Mouse (Mus musculus) lung, postnatal 10 days (tissue): ENCODE results near the gene Lrrc45.

Source experiments
- DNase-seq: peaks from one replicate; pipeline ENCODE4 v3.0.0; 2021

Lrrc45 gene

DNA sequence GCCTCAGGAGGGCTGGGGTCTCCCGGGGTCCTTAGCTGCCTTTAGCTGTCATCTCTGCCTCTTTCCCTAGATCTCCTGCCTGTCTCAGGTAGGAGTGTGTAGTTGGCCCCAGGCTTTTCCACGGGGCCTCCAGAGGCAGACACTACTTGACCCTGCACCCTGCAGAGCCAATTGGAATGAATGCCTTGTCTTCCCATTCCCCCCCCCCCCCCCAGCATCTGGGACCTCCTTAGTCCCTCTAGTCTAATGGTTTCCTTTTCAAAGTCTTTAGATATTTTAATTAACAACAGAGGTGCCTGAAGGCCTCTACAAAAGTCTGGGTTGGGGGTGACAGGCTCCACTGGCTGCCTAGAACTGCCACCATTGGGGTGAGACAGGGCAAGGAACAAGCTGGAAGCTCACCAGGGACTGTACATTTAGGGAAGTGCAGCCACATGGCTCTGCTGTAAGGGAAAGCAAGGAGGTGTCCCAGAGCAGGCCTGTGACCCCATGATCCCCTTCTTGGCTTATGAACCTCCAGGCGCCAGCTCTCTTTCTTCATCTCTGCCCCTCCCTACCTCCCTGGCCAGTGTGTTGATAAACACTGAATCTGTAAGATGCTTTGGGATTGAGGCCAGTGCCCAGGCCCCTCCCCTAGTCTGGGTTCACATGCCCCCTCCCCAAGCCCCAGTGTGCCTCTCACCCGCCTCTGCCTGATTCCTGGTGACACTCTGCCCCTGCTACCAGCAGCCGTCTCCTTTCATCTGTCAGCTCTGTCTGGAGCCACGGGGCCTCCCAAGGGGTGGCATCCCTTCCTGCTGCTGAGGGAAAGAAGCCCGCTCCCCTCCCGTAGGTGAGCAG, 9.0 kb upstream of the Lrrc45 start:
- peak; percentile 82 for DNase-seq

- no peak for DNase-seq
Observed at GRCm38 (mm10) chr11:120706120-120706519, 7.6 kb upstream of the Lrrc45 start.

- no peak for DNase-seq
Observed at GRCm38 (mm10) chr11:120707225-120707624, 6.5 kb upstream of the Lrrc45 start.

- no peak for DNase-seq
Observed at GRCm38 (mm10) chr11:120707969-120708368, 5.8 kb upstream of the Lrrc45 start.

- DNase-seq: peak; percentile 30
Observed at GRCm38 (mm10) chr11:120709551-120709950, 4.2 kb upstream of the Lrrc45 start.

- DNase-seq: no peak
Observed at GRCm38 (mm10) chr11:120710672-120711071, 3.1 kb upstream of the Lrrc45 start.

- DNase-seq: no peak
Observed at GRCm38 (mm10) chr11:120711980-120712604, 1.6 kb upstream of the Lrrc45 start.

- peak; percentile 49 for DNase-seq
Observed at GRCm38 (mm10) chr11:120712771-120713568, 755 bp upstream of the Lrrc45 start.

DNA sequence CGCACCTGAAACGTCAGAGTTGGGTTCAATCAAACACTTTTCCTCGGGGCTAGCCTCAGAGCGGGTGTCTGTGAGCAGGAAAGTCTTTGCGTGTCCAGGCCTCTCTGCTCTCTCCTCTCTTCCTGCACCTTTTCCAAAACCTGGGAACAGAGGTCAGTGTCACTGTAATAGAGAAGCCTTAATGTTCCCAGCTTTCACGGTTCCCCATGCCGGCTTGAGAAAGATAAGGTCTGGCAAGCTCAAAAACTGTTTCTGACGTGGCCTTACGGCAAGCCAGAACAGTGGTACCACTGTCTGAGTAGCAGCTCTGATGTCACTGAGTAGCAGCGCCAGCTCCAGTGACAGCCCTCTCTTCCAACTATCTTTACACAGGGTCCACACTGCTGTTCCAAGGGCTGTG, 821 bp downstream of the Lrrc45 start:
- no peak for DNase-seq

GRCm38 (mm10) chr11:120715131-120715530, 1.4 kb downstream of the Lrrc45 start:
- no peak for DNase-seq

GRCm38 (mm10) chr11:120719242-120719641, 5.5 kb downstream of the Lrrc45 start:
- DNase-seq: no peak

DNA sequence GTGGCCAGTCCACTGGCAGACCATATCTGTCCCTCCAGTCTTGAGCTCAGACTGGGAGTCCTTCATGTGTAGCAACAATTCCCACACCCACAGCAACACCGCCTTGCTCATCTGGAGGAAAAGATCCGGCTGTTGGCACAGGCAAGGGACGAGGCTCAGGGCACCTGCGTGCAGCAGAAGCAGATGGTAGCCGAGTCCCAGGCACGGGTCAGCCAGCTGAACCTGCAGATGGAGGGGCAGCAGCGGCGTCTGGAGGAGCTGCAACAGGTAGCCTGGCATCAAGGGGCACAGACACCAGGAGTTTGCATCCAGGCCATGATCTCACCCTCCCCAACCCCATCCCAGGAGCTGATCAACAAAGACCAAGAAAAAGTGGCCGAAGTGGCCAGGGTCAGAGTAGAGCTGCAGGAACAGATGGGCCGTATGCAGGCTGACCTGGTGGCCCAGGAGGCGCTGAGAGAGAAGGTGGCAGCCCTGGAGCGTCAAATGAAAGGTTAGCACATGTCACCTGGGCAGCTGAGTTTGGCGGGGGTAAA, 6.2 kb downstream of the Lrrc45 start:
- DNase-seq: no peak

- peak; percentile 96 for DNase-seq
Observed at GRCm38 (mm10) chr11:120720450-120720849, 6.7 kb downstream of the Lrrc45 start.

DNA sequence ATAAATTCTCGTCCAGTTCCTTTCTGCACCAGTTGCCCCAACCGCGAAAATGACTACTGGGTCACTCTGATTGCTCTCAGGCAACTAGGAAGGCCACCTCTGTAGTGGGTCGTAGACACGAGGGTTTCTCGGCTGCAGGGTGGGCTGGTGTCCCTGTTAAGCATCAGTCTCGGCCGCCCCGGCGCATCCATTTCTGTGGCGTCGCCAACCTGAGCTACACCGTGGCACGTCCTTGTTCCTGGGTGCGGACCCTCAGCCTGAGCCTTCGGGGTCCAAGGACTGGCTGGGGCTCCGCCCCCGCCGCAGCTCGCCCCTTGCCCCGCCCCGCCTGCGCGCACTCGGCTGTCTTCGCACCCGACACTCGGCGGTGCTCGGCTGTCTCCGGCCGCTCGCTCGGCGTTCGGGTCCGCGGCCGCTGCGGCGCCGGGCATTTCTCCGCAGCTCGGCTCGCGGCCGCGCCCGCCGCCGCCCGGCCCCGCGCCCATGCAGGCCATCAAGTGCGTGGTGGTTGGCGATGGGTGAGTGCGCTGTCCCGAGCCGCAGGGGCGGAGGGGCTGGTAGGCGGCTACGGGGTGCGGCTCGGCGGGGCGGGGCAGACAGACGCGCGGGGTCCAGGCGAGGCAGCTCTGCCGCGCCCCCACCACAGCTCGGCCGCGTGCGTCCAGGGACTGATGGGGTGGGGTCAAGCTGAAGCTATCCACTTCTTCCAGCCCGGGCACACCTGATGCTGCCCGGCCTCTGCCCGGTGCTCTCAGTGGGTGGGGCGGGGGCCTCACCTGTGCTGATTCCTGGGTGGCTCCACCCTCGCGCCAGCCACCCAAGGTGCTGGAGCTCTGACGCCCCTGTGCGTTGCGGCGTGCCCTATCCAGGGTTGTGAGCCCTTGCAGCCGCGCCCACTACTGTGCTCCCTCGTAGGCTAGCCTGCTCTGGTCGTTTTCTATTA, 7.7 kb downstream of the Lrrc45 start, which contains the start of gene Rac3:
Rac3 (plus strand) TSS at position 347 of the 943 bp plus-strand sequence.
- DNase-seq: peak; percentile 79

- no peak for DNase-seq
Observed at GRCm38 (mm10) chr11:120722067-120722630, 8.4 kb downstream of the Lrrc45 start.

DNA sequence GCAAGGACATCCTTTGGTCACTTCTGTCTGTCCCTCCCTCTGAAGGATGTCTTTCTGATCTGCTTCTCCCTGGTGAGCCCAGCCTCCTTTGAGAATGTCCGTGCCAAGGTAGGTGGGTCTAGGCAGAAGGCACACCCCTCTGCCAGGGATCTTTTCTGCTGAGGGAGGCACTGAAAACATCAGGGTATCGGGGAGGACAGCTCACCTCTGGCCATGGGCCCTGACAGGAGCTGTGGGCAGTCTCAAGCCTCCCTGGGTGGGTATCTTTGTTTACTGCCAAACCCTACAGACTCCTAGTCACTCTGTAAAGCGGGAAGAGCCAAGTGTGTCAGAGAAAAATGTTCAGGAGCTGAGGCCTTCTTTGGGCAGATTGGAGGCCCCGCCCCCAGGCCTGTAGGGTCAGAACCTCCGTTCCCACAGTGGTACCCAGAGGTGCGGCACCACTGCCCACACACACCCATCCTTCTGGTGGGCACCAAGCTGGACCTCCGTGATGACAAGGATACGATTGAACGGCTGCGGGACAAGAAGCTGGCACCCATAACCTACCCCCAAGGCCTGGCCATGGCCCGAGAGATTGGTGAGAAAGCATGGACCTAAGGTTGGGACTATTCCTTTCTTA, 9.1 kb downstream of the Lrrc45 start:
- peak; percentile 36 for DNase-seq

GRCm38 (mm10) chr11:120723509-120723908, 9.8 kb downstream of the Lrrc45 start:
- no peak for DNase-seq

GRCm38 (mm10) chr11:120726243-120727168, 12.8 kb downstream of the Lrrc45 start:
- DNase-seq: no peak

- peak; percentile 97 for DNase-seq
Observed at GRCm38 (mm10) chr11:120727169-120727527, 13.4 kb downstream of the Lrrc45 start, which contains the start of gene Dcxr. Gene Dcxr (minus strand): TSS chr11:120727281.

DNA sequence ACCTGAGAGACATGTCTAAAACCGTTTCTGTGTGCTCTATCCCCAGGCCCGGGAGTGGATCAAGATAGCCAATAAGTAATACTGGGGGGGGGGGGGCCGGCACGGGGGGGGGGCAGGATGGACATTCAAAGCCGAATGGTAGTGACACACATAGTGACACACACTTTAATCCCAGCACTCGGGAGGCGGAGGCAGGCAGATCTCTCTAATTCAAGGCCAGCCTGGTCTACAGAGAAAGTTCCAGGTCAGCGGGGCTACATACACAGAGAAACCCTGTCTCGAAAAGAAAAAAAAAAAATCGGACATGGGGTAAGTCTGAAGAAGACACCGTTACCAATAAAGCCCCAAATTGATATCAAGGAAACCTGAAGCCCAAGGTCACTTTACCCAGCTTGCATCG, 13.8 kb downstream of the Lrrc45 start:
- DNase-seq: no peak
